Mouse (Mus musculus) ES-E14 (cell line): ENCODE measurements at regions not wholly inside any gene's neighbourhood (a gene's known extent, or its start where the extent isn't known, plus 50 kb on each side); places are given as distances from the start of the nearest gene placed in this dataset.

Source experiments
- CHD2 ChIP-seq: IDR thresholded peaks from 2 replicates; pipeline ENCODE4 v1.6.1; 2014; ENCODE audit warnings: mild to moderate bottlenecking, low read depth, low read length, inconsistent platforms
- HCFC1 ChIP-seq: IDR thresholded peaks from 2 replicates; pipeline ENCODE4 v1.6.1; 2012; ENCODE audit warnings: low read length, inconsistent platforms, borderline replicate concordance; ENCODE audit not compliant: insufficient read depth
- MAFK ChIP-seq: IDR thresholded peaks from 2 replicates; pipeline ENCODE4 v1.6.1; 2014; ENCODE audit warnings: mild to moderate bottlenecking, low read depth, low read length, inconsistent platforms; ENCODE audit not compliant: insufficient read depth
- ZNF384 ChIP-seq: IDR thresholded peaks from 2 replicates; pipeline ENCODE4 v1.6.1; 2012; ENCODE audit warnings: low read depth, low read length, inconsistent platforms

GRCm38 (mm10) chr16:50045552-50046547 is 245.5 kb downstream of the Cd47 start:
- TF ChIP-seq ZNF384, result no peak
- no peak for TF ChIP-seq MAFK
- no peak for TF ChIP-seq CHD2
- no peak for TF ChIP-seq HCFC1
